Mouse (Mus musculus): ENCODE data around the gene Gm28038.

Gm28038 gene

DNA sequence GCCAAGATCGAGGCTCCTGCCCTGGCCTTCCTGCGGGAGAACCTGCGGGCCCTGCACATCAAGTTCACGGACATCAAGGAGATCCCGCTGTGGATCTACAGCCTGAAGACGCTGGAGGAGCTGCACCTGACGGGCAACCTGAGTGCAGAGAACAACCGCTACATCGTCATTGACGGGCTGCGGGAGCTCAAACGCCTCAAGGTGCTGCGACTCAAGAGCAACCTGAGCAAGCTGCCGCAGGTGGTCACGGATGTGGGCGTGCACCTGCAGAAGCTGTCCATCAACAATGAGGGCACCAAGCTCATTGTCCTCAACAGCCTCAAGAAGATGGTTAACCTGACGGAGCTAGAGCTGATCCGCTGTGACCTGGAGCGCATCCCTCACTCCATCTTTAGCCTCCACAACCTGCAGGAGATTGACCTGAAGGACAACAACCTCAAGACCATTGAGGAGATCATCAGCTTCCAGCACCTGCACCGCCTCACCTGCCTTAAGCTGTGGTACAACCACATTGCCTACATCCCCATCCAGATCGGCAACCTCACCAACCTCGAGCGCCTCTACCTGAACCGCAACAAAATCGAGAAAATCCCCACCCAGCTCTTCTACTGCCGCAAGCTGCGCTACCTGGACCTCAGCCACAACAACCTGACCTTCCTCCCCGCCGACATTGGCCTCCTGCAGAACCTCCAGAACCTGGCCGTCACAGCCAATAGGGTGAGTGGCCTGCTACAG, 24.1 kb upstream of the Gm28038 start:
- 96% methylated on average over 30 of the region's 30 CpGs for WGBS

GRCm38 (mm10) chr2:30257699-30258460, 23.0 kb upstream of the Gm28038 start:
- 71% methylated on average over 7 of the region's 7 CpGs for WGBS

DNA sequence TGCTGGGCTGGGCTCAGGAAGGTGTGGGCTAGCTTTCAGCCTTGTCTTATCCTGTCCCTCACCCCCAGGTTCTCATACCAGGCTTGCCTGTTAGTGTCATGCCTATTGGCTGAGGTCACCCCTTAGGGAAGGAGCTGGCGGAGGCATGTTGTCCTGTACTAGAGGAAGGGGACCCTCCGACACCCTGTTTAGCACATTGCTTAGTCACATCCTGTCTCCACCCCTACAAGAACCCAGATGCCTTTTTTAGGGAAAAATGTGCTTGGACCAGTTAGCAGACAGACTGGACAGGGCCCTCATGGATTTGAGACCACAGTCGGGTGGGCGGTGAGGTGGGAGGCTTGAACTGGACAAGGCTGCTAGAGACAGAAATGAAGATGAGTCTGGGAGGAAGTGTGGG, 22.2 kb upstream of the Gm28038 start:
- WGBS, result 60% methylated on average over 4 of the region's 4 CpGs

DNA sequence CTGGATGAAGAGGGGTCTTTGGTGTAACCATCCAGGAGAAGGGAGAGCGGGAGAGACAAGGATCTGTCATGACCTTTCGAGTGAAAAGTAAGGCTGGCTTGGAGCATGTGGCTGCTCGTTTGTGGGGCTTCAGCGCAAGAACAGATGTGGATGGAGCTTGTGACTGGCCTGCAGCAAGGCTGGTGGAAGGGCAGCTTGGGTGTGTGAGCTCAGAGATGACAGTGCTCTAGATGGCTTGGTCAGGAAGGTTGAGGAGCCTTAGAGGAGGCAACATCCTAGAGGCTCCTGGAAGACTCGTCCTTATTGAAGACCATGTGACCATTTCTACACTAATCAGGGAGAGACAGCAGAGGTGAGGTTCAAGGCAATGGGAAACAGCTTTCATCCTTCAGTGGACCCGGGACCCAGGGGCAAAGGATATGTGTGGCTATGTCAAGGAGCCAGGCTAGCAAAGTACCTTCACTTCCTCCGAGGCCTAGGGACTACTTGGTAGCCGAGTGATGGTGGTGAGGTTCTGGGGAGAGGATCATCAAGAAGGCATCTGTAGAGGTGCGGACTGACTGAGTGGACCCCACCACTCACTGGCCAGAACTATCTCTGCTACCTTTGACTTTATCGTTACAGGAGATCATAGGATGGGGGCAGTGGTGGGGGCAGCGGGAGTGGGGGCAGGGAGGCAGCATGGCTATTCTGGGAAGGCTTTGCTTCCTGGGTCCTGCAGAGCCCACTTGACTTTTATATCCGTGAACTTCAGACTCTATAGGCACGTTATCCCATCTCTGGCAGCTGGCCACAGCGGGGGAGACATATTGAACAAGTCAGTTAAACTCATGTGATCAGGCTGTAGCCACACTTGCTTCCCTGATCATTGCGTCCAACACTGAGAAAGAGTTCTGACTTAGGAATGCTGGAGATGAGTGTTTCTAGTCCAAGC, 21.4 kb upstream of the Gm28038 start:
- 83% methylated on average over 15 of the region's 15 CpGs for whole genome bisulfite sequencing

DNA sequence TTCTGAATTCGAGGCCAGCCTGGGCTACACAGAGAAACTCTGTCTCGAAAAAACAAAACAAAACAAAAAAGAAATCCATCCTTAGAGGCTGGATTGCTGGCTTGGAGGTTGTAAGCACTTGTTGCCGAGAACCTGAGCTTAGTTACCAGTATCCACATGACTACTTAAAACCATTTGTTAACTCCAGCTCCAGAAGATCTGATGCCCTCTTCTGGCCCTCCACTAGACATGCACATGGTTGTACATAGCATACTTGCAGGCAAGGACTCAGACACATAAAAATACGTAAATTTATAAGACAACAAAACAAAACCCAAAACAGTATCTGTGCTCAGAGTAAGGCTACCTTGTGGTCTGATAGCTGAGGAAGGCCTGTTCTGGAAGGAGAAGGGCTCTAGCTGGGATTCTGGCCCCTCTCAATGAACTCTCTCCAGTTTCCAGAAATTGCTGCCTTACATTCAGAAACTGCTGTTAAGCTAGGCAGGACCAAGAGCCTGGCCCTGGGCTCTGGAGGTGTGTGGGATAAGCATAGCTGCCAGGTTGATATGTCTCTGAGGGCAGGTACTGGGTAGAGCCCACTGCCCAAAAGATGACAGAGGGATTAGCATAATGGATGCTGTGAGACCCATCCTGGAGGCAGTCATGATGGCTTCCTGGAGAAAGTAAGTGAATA, 19.6 kb upstream of the Gm28038 start:
- 84% methylated on average over 4 of the region's 4 CpGs for WGBS

GRCm38 (mm10) chr2:30261921-30262839, 18.7 kb upstream of the Gm28038 start:
- 84% methylated on average over 18 of the region's 18 CpGs for WGBS

DNA sequence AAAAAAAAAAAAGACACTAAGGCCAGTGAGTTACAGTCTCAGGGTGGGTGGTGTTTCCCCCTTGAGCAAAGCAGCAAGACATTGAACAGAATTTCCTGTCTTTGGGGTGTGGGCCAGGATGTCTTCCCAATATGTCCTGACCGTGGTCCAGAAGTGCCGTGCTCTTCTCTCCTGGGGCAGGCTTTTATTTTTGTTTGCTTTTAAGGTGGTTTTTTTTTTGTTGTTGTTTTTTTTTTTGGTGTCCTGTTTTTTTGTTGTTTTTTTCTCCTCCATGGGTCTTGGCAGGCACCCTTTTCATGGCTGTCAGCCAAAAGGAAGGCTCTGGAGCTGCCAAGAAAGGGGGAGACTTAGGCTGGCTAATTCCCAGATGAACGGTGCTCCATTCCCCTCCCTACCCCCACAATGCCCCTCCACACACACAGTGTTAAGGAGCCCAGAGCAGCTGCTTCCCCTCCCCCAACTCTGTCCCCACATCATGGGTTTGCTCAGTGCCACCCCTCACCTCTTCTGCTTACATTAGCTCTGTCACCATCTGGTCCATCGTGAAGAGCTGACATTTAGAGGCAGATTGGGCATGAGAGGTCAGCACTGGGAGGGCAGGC, 17.9 kb upstream of the Gm28038 start:
- WGBS, result 26% methylated on average over 4 of the region's 4 CpGs

GRCm38 (mm10) chr2:30263811-30264210, 17.0 kb upstream of the Gm28038 start:
- WGBS, result 84% methylated on average over 6 of the region's 6 CpGs

- WGBS, result 51% methylated on average over 7 of the region's 7 CpGs
Observed at GRCm38 (mm10) chr2:30264671-30265519, 15.9 kb upstream of the Gm28038 start.

DNA sequence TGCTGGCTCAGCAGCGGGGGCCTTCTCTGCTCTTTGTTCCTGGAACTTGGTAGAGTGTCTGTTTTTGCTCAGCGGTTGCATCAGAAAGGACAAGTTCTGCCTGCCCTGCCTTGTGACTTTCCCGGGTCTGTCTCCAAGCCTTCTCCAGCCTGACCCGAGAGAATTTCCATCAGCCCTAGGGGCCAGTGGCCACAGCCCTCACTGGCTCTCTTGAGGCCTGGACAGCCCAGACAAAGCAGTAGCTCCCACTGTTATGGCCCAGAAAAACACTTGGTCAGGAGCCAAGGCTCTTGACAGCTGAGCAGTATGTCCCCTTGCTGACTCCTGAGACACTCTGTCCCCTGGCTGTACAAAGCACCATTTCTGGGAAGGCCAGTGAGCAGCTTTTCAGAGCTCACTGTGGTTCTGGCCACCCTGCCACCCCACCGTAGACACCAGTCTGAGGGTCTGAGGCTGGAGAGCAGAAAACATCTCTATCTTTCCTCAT, 15.0 kb upstream of the Gm28038 start, which contains the start of gene Phyhd1:
Gene Phyhd1, plus strand, starts transcription at position 437 of the 487 bp plus-strand sequence.
- 27% methylated on average over 5 of the region's 5 CpGs for WGBS

GRCm38 (mm10) chr2:30266392-30266941, 14.4 kb upstream of the Gm28038 start:
- WGBS, result 11% methylated on average over 4 of the region's 4 CpGs

- 92% methylated on average over 2 of the region's 2 CpGs for WGBS
Observed at GRCm38 (mm10) chr2:30267466-30267865, 13.4 kb upstream of the Gm28038 start.

- whole genome bisulfite sequencing, result 71% methylated on average over 4 of the region's 4 CpGs
Observed at GRCm38 (mm10) chr2:30268371-30268770, 12.5 kb upstream of the Gm28038 start.

DNA sequence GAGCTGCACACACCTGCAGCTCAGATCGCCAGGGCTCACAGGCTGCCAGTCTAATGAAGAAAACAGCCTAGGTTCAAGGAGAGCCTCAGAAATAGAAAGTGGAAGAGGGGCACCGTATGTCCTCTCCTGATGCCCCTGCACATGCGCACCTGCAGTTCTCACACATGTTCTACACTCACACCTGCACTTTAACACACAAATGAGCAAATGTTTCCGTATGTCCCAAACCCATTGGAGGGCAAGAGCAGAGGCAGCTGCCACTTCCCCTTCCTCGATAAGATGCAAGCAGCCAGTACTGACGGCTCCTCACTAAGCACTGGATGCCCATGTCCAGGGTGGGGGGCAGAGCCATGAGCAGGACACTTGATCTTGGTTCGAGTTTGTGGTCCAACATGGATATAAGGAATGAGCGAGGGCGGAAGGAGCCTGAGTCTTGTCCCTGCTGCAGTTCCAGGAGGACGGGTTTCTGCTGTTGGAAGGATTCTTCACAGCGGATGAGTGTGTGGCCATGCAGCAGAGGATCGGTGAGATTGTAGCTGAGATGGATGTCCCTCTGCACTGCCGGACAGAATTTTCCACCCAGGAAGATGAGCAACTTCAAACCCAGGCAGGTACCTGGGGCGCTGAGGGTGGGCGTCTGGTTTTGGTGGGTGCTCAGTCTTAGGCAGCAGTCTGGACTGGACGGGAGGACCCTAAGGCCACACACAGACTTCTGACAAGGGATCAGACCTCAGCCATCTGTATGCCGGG, 11.4 kb upstream of the Gm28038 start:
- WGBS, result 81% methylated on average over 17 of the region's 17 CpGs

- WGBS, result 18% methylated on average over 1 of the region's 1 CpGs
Observed at GRCm38 (mm10) chr2:30270134-30270533, 10.7 kb upstream of the Gm28038 start.

DNA sequence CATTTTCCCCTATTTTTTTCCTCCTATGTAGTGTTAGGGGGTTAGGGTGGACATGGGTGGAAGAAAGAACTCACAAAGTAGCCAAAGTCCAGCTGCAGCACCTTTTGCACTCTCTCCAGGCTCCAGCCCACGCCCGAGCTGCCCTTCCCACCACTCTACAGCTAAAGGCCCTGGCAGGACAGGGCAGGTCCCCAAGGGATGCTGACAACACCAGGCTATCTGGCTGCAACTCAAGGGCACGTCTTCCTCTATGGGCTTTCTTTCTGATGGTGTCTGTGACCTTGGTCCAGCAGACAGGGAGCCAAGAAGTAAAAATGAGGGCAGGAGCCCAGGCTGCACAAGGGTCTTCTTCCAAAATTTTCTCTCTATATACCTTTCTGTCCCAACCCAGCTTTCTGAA, 808 bp downstream of the Gm28038 start:
- 81% methylated on average over 3 of the region's 3 CpGs for WGBS

GRCm38 (mm10) chr2:30283193-30283592, 2.4 kb downstream of the Gm28038 start:
- WGBS, result 85% methylated on average over 2 of the region's 2 CpGs

DNA sequence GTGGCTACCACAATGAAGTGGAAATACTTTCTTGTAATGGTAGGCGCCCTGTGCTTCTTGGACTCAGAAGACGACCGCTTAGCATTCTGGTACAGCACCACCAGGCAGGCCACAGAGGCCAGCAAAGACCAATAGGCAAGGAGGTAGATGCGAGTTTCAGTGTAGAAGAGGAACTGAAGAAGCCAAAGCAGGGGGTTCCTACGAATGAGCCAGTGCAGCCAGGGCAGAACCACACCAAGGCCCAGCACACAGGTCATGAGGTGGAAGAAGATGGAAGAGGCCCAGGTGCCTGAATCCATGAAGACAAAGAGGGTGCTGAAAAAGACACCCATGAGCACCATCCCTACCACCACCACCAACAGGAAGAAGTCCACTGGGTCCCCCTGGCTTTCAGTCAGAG, 4.2 kb downstream of the Gm28038 start:
- WGBS, result 85% methylated on average over 5 of the region's 5 CpGs
